Mouse (Mus musculus) right cerebral cortex, postnatal 36 days (tissue): ENCODE results near the gene Snx21.

Experiments
- DNase-seq, 2 experiments: peaks; one replicate each; pipeline ENCODE4 v3.0.0; 2022; ENCODE audit warnings: low spot score in 2 of 2, mixed read lengths in 1 of 2

Gene Snx21

GRCm38 (mm10) chr2:164785481-164786387, at the start of gene Snx21:
TSS of gene Snx21 (plus strand) at chr2:164785823.
- DNase-seq: peak; percentile 82 to 85

GRCm38 (mm10) chr2:164737377-164738090, 48.1 kb upstream of the Snx21 start:
- no peak for DNase-seq

- DNase-seq: no peak
These were observed 45.7 kb upstream of the Snx21 start for GRCm38 (mm10) chr2:164739876-164740275.

GRCm38 (mm10) chr2:164744987-164745386, 40.6 kb upstream of the Snx21 start:
- DNase-seq: no peak

- peak; percentile 90 to 92 for DNase-seq
These were observed 39.7 kb upstream of the Snx21 start, which contains the start of the genes Wfdc3 and Dnttip1 for GRCm38 (mm10) chr2:164745843-164746479. TSS of gene Wfdc3 (minus strand) at chr2:164745931. TSS of gene Dnttip1 (plus strand) at chr2:164745983.

GRCm38 (mm10) chr2:164746693-164747092, 38.9 kb upstream of the Snx21 start:
- no peak for DNase-seq

GRCm38 (mm10) chr2:164748191-164748590, 37.4 kb upstream of the Snx21 start:
- DNase-seq: no peak

GRCm38 (mm10) chr2:164748991-164749390, 36.6 kb upstream of the Snx21 start:
- no peak for DNase-seq

GRCm38 (mm10) chr2:164752454-164752853, 33.2 kb upstream of the Snx21 start:
- no peak for DNase-seq

GRCm38 (mm10) chr2:164754105-164754504, 31.5 kb upstream of the Snx21 start:
- no peak for DNase-seq

GRCm38 (mm10) chr2:164754800-164755199, 30.8 kb upstream of the Snx21 start:
- DNase-seq: no peak

GRCm38 (mm10) chr2:164757841-164758240, 27.8 kb upstream of the Snx21 start:
- DNase-seq: no peak

- DNase-seq: no peak
These were observed 26.9 kb upstream of the Snx21 start for GRCm38 (mm10) chr2:164758692-164759091.

- DNase-seq: no peak
These were observed 25.4 kb upstream of the Snx21 start for GRCm38 (mm10) chr2:164760059-164760833.

- no peak for DNase-seq
These were observed 24.1 kb upstream of the Snx21 start for GRCm38 (mm10) chr2:164761502-164761901.

GRCm38 (mm10) chr2:164761971-164762370, 23.7 kb upstream of the Snx21 start:
- DNase-seq: no peak

- DNase-seq: no peak
These were observed 23.0 kb upstream of the Snx21 start for GRCm38 (mm10) chr2:164762593-164762992.

- DNase-seq: peak in 1 of 2 experiments; percentile 50
These were observed 19.8 kb upstream of the Snx21 start for GRCm38 (mm10) chr2:164765841-164766240.

GRCm38 (mm10) chr2:164767812-164768540, 17.6 kb upstream of the Snx21 start:
- DNase-seq: no peak

- DNase-seq: peak; percentile 96 to 97
These were observed 16.2 kb upstream of the Snx21 start, which contains the start of gene Ube2c for GRCm38 (mm10) chr2:164769258-164770037. TSS of gene Ube2c (plus strand) at chr2:164769898.
